Mouse (Mus musculus): ENCODE data around the gene Eri3. TPM values are rescaled to one million over a fixed set of nuclear protein-coding genes. Genes with fewer than 3 reads are reported as not detected.

Eri3 gene
- total RNA-seq, 2 experiments from 2014 or later = 92.1 to 105 TPM

GRCm38 (mm10) chr4:117570964-117571363, 20.8 kb downstream of the Eri3 start:
- peak; percentile 10 for DNase-seq (ENCODE audit: low spot score)

GRCm38 (mm10) chr4:117577579-117577978, 27.4 kb downstream of the Eri3 start:
- DNase-seq (ENCODE audit: low spot score) = no peak

- no peak for DNase-seq (ENCODE audit: low spot score)
These were observed 31.5 kb downstream of the Eri3 start for GRCm38 (mm10) chr4:117581626-117582025.

- DNase-seq (ENCODE audit: low spot score) = no peak
These were observed 35.8 kb downstream of the Eri3 start for GRCm38 (mm10) chr4:117585995-117586394.

- DNase-seq (ENCODE audit: low spot score) = no peak
These were observed 37.3 kb downstream of the Eri3 start for GRCm38 (mm10) chr4:117587447-117587846.

- DNase-seq (ENCODE audit: low spot score) = no peak
These were observed 39.0 kb downstream of the Eri3 start for GRCm38 (mm10) chr4:117589081-117589660.

GRCm38 (mm10) chr4:117590781-117591180, 40.6 kb downstream of the Eri3 start:
- peak; percentile 77 for DNase-seq (ENCODE audit: low spot score)

- no peak for DNase-seq (ENCODE audit: low spot score)
These were observed 42.0 kb downstream of the Eri3 start for GRCm38 (mm10) chr4:117592206-117592605.

GRCm38 (mm10) chr4:117595293-117595692, 45.1 kb downstream of the Eri3 start:
- no peak for DNase-seq (ENCODE audit: low spot score)

- DNase-seq (ENCODE audit: low spot score) = peak; percentile 59
These were observed 49.9 kb downstream of the Eri3 start for GRCm38 (mm10) chr4:117599986-117600565.

- DNase-seq (ENCODE audit: low spot score) = peak; percentile 68
These were observed 51.2 kb downstream of the Eri3 start for GRCm38 (mm10) chr4:117601338-117601776.

GRCm38 (mm10) chr4:117605099-117605953, 55.2 kb downstream of the Eri3 start:
- no peak for DNase-seq (ENCODE audit: low spot score)

GRCm38 (mm10) chr4:117605954-117606227, 55.7 kb downstream of the Eri3 start:
- no peak for DNase-seq (ENCODE audit: low spot score)

- DNase-seq (ENCODE audit: low spot score) = no peak
These were observed 56.9 kb downstream of the Eri3 start for GRCm38 (mm10) chr4:117606831-117607610.

- peak; percentile 48 for DNase-seq (ENCODE audit: low spot score)
These were observed 58.1 kb downstream of the Eri3 start for GRCm38 (mm10) chr4:117608265-117608664.

- DNase-seq (ENCODE audit: low spot score) = peak; percentile 51
These were observed 59.3 kb downstream of the Eri3 start for GRCm38 (mm10) chr4:117609371-117610039.

- no peak for DNase-seq (ENCODE audit: low spot score)
These were observed 61.2 kb downstream of the Eri3 start for GRCm38 (mm10) chr4:117611385-117611784.

- DNase-seq (ENCODE audit: low spot score) = no peak
These were observed 61.6 kb downstream of the Eri3 start for GRCm38 (mm10) chr4:117611814-117612213.

- no peak for DNase-seq (ENCODE audit: low spot score)
These were observed 62.5 kb downstream of the Eri3 start for GRCm38 (mm10) chr4:117612713-117613112.

GRCm38 (mm10) chr4:117613153-117613773, 63.1 kb downstream of the Eri3 start:
- DNase-seq (ENCODE audit: low spot score) = no peak

GRCm38 (mm10) chr4:117616600-117616999, 66.4 kb downstream of the Eri3 start:
- DNase-seq (ENCODE audit: low spot score) = no peak

Measured in gastrocnemius, adult 18-20 months (tissue).